Mouse (Mus musculus) intestine, postnatal 0 days (tissue): ENCODE data around the gene Zfp825. TPM values are rescaled to one million over a fixed set of nuclear protein-coding genes. Genes with fewer than 3 reads are reported as not detected.
"Not testable (repeated sequence)": the region's sequence is repeated elsewhere in the genome, so short reads cannot be mapped to it uniquely, and the experiment has no call there.

ENCODE experiments used
- ATAC-seq: fragments of 200-750 bp; cut with Nextera tagmentation; 2 replicates; pipeline ENCODE4 v1.8.0; 2017; ENCODE audit warnings: mild to moderate bottlenecking, moderate TSS enrichment, moderate library complexity
- H3K27ac ChIP-seq: fragments of 300-500 bp; sonication (generic); 2 replicates; pipeline ENCODE4 v1.5.1; 2014; ENCODE audit warnings: mild to moderate bottlenecking, low read depth, low read length, moderate library complexity
- H3K27me3 ChIP-seq: fragments of 300-500 bp; sonication (generic); replicated peaks from 2 replicates; pipeline ENCODE4 v1.6.1; 2014; ENCODE audit warnings: low read length, mixed read lengths; ENCODE audit not compliant: control insufficient read depth, insufficient read depth
- H3K36me3 ChIP-seq: fragments of 300-500 bp; sonication (generic); 2 replicates; pipeline ENCODE4 v1.6.1; 2014; ENCODE audit warnings: mild to moderate bottlenecking, moderate library complexity; ENCODE audit not compliant: control insufficient read depth, insufficient read depth
- H3K4me1 ChIP-seq: fragments of 300-500 bp; sonication (generic); replicated peaks from 2 replicates; pipeline ENCODE4 v1.6.1; 2014; ENCODE audit warnings: antibody characterized with exemption, low read length, mixed read lengths; ENCODE audit not compliant: control insufficient read depth, insufficient read depth
- H3K4me2 ChIP-seq: fragments of 300-500 bp; sonication (generic); replicated peaks from 2 replicates; pipeline ENCODE4 v1.6.1; 2014; ENCODE audit warnings: low read depth, mild to moderate bottlenecking, moderate library complexity
- H3K4me3 ChIP-seq: fragments of 300-500 bp; sonication (generic); 2 replicates; pipeline ENCODE4 v1.5.1; 2014; ENCODE audit warnings: low read depth, low read length
- H3K9ac ChIP-seq: fragments of 300-500 bp; sonication (generic); 2 replicates; pipeline ENCODE4 v1.6.1; 2014; ENCODE audit warnings: mild to moderate bottlenecking, low read depth, low read length
- H3K9me3 ChIP-seq: fragments of 300-500 bp; sonication (generic); 2 replicates; pipeline ENCODE4 v1.6.1; 2016; ENCODE audit warnings: mixed run types; ENCODE audit not compliant: control insufficient read depth
- CTCF ChIP-seq: sonication (generic); IDR thresholded peaks from 2 replicates; pipeline ENCODE4 v1.5.1; 2016; ENCODE audit warnings: low read depth, mild to moderate bottlenecking, control low read depth, antibody characterized with exemption, moderate library complexity
- WGBS: fragments of 180-500 bp; shearing (Covaris S2); extraction: QIAGEN DNeasy Blood & Tissue Kit; methylation state at CpG from one replicate; pipeline ENCODE4 v1.1.7; 2014; 5-methylcytosine and 5-hydroxymethylcytosine counted together
- polyA plus RNA-seq: library from polyadenylated mRNA; unstranded; fragments of >200 nt; fragmentation: Nextera tagmentation; extraction: Ambion mirVana; gene quantifications from 2 replicates; pipeline ENCODE4 v1.2.1, GENCODE M21; 2015

The Zfp825 gene
- polyA plus RNA-seq, 1 experiment from 2014 or later, result 9.3 TPM

GRCm38 (mm10) chr13:74462699-74463385, 30.9 kb downstream of the Zfp825 start:
- Histone ChIP-seq H3K27me3 (no peaks in the 10 kb centered on the region), H3K9ac (peak overlapping the region; percentile 48; the same call in 1 of the 2 replicates), H3K4me1 (no peaks in the 10 kb centered on the region), H3K27ac (peak overlapping the region; percentile 95), H3K4me3 (peak overlapping the region; percentile 58), H3K36me3 (no peaks in the 10 kb centered on the region), H3K4me2 (peak overlapping the region; percentile 74), H3K9me3 (no peaks in the 10 kb centered on the region)
- ATAC-seq, result peak; percentile 99
- TF ChIP-seq CTCF, result no peak
- under 1% methylated on average over 23 of the region's 23 CpGs for WGBS

- peak overlapping the region; percentile 48 for H3K9ac ChIP-seq
- H3K4me1 ChIP-seq, H3K9me3 ChIP-seq, H3K36me3 ChIP-seq, H3K27ac ChIP-seq, ATAC-seq, H3K27me3 ChIP-seq: not testable (repeated sequence)
- peak overlapping the region; percentile 74 for H3K4me2 ChIP-seq
- peak overlapping the region; percentile 58 for H3K4me3 ChIP-seq
- WGBS, result 4% methylated on average over 7 of the region's 7 CpGs
Measured at GRCm38 (mm10) chr13:74462318-74462698, 31.5 kb downstream of the Zfp825 start.

GRCm38 (mm10) chr13:74439895-74440294, 53.9 kb downstream of the Zfp825 start:
- 22% methylated on average over 19 of the region's 19 CpGs for WGBS
- no peak for ATAC-seq
- no peaks in the 10 kb centered on the region for H3K36me3 ChIP-seq
- H3K9me3 ChIP-seq, result peaks cover 8% of the 10 kb centered on the region
- no peaks in the 10 kb centered on the region for H3K27me3 ChIP-seq
- TF ChIP-seq CTCF, result no peak
- H3K4me1 ChIP-seq, result no peaks in the 10 kb centered on the region
- no peak overlapping the region for H3K4me2 ChIP-seq
- no peak overlapping the region for H3K9ac ChIP-seq
- H3K27ac ChIP-seq, result no peak overlapping the region
- no peak overlapping the region for H3K4me3 ChIP-seq

Other genes starting within 250 kb of the Zfp825 start
- 0.21 and 0.50 TPM in 2 replicates for gene Ahrr, start 201.7 kb downstream of the Zfp825 start, polyA plus RNA-seq
- gene Pdcd6, start 176.4 kb downstream of the Zfp825 start, polyA plus RNA-seq, result 312 and 334 TPM in 2 replicates
- gene Sdha, start 143.7 kb downstream of the Zfp825 start, polyA plus RNA-seq, result 213 TPM in 2 replicates
- 22.0 and 23.0 TPM in 2 replicates for gene Ccdc127, start 143.7 kb downstream of the Zfp825 start, polyA plus RNA-seq
- gene Lrrc14b, start 130.0 kb downstream of the Zfp825 start, polyA plus RNA-seq, result not detected in 2 replicates
- 1.2 TPM in 2 replicates for gene Zfp72, start 103.2 kb downstream of the Zfp825 start, polyA plus RNA-seq
- 338 and 363 TPM in 2 replicates for gene Ftl1-ps1, start 94.3 kb downstream of the Zfp825 start, polyA plus RNA-seq
- gene Erap1, start 145.6 kb upstream of the Zfp825 start, polyA plus RNA-seq, result 48.9 and 50.1 TPM in 2 replicates